In the genomic region with DNA sequence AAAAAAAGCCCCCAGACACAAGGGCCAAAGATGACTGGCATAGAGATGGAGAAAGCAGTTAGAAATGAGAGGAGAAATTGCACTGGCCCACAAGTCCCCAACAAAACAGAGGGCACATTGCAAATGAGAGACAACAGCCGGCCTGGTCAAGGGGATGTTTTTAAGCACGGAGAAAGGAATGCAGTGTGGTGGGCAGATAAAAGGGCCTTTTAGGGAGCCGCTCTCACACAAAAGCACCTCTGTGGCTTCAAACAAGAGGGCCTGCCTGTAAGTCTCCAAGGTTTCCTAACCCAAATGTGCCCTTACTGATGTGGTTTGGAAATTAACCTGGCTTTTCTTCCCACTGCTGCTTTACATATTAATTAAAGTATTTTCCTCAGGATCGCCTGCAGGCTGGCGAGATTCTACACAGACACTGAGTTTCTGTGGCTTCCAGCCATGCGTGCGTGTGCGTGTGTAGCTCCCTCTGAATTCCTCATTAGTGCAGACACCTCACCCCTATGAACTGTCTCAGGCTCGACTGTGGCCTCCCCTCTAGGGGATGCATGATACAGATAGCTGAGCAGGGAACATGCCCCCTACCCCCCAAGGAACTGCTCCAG, we compare ENCODE assay signal across 9 mouse cellular contexts. TPM values are rescaled to one million over a fixed set of nuclear protein-coding genes. Genes with fewer than 3 reads are reported as not detected.
DNase-seq lines count a peak whose midpoint lies in the region; ATAC-seq lines count a peak whose summit lies in the region.
"Had no signal": no experiment of that assay in that cellular context is flagged by ENCODE, and none has a peak within 500 bp of the region (broad histone marks: within the 10 kb centered on the region; RNA-seq: fewer than 3 reads in every experiment).

No protein-coding gene starts in this region.

- ATAC-seq in heart, embryonic 13.5 days (ENCODE audit: extremely low read depth, insufficient number of reproducible peaks, low FRiP score, low TSS enrichment): no peak
- ATAC-seq in limb, embryonic 13.5 days (ENCODE audit: low FRiP score, low read depth): no peak

- H3K4me2 ChIP-seq in heart, embryonic 13.5 days: no peak overlapping the region
- H3K4me2 ChIP-seq in limb, embryonic 13.5 days (replicated peaks): no peak overlapping the region; the same call in 1 of the 2 replicates

- H3K4me3 ChIP-seq in heart, embryonic 13.5 days: no peak overlapping the region
- no peak overlapping the region for H3K4me3 ChIP-seq in limb, embryonic 13.5 days

- peaks cover 61% of the 10 kb centered on the region for H3K4me1 ChIP-seq in heart, embryonic 13.5 days
- peaks cover 67% of the 10 kb centered on the region for H3K4me1 ChIP-seq in limb, embryonic 13.5 days

- no peak for DNase-seq in heart, postnatal 4 days
- DNase-seq in retina, postnatal 1 day: peak; percentile 55
- no peak for DNase-seq in retina, embryonic 14.5 days (ENCODE audit: low spot score)
- no peak for DNase-seq in urinary bladder, postnatal 36 days (ENCODE audit: low spot score in 2 of 2)
- no peak for DNase-seq in layer of hippocampus, adult 11-12 months (ENCODE audit: low spot score)
- DNase-seq in urinary bladder, adult 18-20 months (ENCODE audit: low spot score in 2 of 2): no peak
- DNase-seq: B cell, adult 2 months had no signal

- H3K9ac ChIP-seq in heart, embryonic 13.5 days: peak overlapping the region; percentile 12
- H3K9ac ChIP-seq in limb, embryonic 13.5 days: no peak overlapping the region

- H3K27ac ChIP-seq in heart, embryonic 13.5 days (replicated peaks): peak overlapping the region; percentile 51
- peak overlapping the region; percentile 22; the same call in 1 of the 2 replicates for H3K27ac ChIP-seq in limb, embryonic 13.5 days

- no peaks in the 10 kb centered on the region for H3K9me3 ChIP-seq in heart, embryonic 13.5 days
- no peaks in the 10 kb centered on the region for H3K9me3 ChIP-seq in limb, embryonic 13.5 days

- H3K36me3 ChIP-seq in heart, embryonic 13.5 days: no peaks in the 10 kb centered on the region
- no peaks in the 10 kb centered on the region for H3K36me3 ChIP-seq in limb, embryonic 13.5 days

- H3K27me3 ChIP-seq in heart, embryonic 13.5 days (replicated peaks): peaks cover 18% of the 10 kb centered on the region
- H3K27me3 ChIP-seq in limb, embryonic 13.5 days: no peaks in the 10 kb centered on the region

- 23% methylated on average over 9 of the region's 9 CpGs for WGBS in heart, embryonic 13.5 days
- 25% methylated on average over 9 of the region's 9 CpGs for WGBS in limb, embryonic 13.5 days

RNA-seq across cellular contexts. Expression of a gene that starts 35.3 kb away (rescaled TPM):
- 3.0 and 3.2 TPM in 2 replicates for polyA plus RNA-seq in heart, embryonic 13.5 days (2015; fragmentation: Nextera tagmentation; extraction: Ambion mirVana)
- 10 to 100 TPM; 39.5 to 47.6 TPM for total RNA-seq in heart, postnatal 4 days (2021)
- polyA plus RNA-seq in limb, embryonic 13.5 days (2015; fragmentation: Nextera tagmentation; extraction: Ambion mirVana): 7.9 and 8.6 TPM in 2 replicates
